Mouse (Mus musculus) lung, embryonic 14.5 days (tissue): ENCODE data around the gene Ccne1. TPM values are rescaled to one million over a fixed set of nuclear protein-coding genes. Genes with fewer than 3 reads are reported as not detected.
A peak's percentile ranks its signal among the peaks of the same experiment; 100 is the strongest.

Source experiments
- ATAC-seq: fragments of 200-750 bp; cut with Nextera tagmentation; 2 replicates; pipeline ENCODE4 v1.8.0; 2017; ENCODE audit warnings: mild to moderate bottlenecking, moderate TSS enrichment, moderate library complexity; ENCODE audit not compliant: insufficient read depth
- DNase-seq: peaks from one replicate; pipeline ENCODE4 v3.0.0-alpha.2; 2015
- H3K27ac ChIP-seq: fragments of 300-500 bp; sonication (generic); 2 replicates; pipeline ENCODE4 v1.5.1; 2014; ENCODE audit warnings: low read depth, mild to moderate bottlenecking, moderate library complexity
- H3K27me3 ChIP-seq: fragments of 300-500 bp; sonication (generic); 2 replicates; pipeline ENCODE4 v1.6.1; 2014; ENCODE audit warnings: low read length, control low read depth; ENCODE audit not compliant: insufficient read depth
- H3K36me3 ChIP-seq: fragments of 300-500 bp; sonication (generic); 2 replicates; pipeline ENCODE4 v1.6.1; 2014; ENCODE audit warnings: control low read depth; ENCODE audit not compliant: insufficient read depth
- H3K4me1 ChIP-seq: fragments of 300-500 bp; sonication (generic); 2 replicates; pipeline ENCODE4 v1.6.1; 2014; ENCODE audit warnings: antibody characterized with exemption, control low read depth; ENCODE audit not compliant: insufficient read depth
- H3K4me2 ChIP-seq: fragments of 300-500 bp; sonication (generic); 2 replicates; pipeline ENCODE4 v1.6.1; 2014; ENCODE audit warnings: mild to moderate bottlenecking
- H3K4me3 ChIP-seq: fragments of 300-500 bp; sonication (generic); 2 replicates; pipeline ENCODE4 v1.5.1; 2014; ENCODE audit warnings: low read depth, low read length
- H3K9ac ChIP-seq: fragments of 300-500 bp; sonication (generic); 2 replicates; pipeline ENCODE4 v1.6.1; 2014
- H3K9me3 ChIP-seq: fragments of 300-500 bp; sonication (generic); 2 replicates; pipeline ENCODE4 v1.6.1; 2016; ENCODE audit warnings: low read depth, low read length, control low read depth
- CTCF ChIP-seq: IDR thresholded peaks from 2 replicates; pipeline ENCODE4 v1.5.1; 2016; ENCODE audit warnings: antibody characterized with exemption, low read depth
- WGBS: fragments of 180-500 bp; shearing (Covaris S2); extraction: QIAGEN DNeasy Blood & Tissue Kit; methylation state at CpG from one replicate; pipeline ENCODE4 v1.1.7; 2014; 5-methylcytosine and 5-hydroxymethylcytosine counted together
- polyA plus RNA-seq: library from polyadenylated mRNA; unstranded; fragments of >200 nt; fragmentation: Nextera tagmentation; extraction: Ambion mirVana; gene quantifications from 2 replicates; pipeline ENCODE4 v1.2.1, GENCODE M21; 2014

The Ccne1 gene
- polyA plus RNA-seq, 1 experiment from 2014 or later: 79.8 TPM

DNA sequence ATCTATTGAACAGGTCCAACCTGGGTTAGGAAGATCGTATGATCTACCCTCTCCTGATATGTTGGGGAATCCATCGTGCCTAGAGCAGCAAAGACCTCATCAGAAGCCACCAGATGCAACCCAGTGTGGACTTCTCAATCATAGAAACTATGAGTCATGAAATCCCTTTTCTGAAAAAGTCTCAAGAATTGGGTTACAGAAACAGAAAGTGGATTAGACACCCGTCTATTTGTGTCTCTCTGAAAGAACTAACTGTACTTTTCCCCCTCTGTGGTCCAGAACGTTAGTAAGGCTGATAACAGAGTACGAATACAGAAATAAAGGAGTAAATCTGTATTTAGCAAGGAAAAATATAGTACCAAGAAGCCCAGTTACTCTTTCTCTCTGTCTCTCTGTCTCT is 36.3 kb downstream of the Ccne1 start:
- 71% methylated on average over 5 of the region's 5 CpGs for WGBS
- no peak for ATAC-seq
- no peak overlapping the region for H3K4me2 ChIP-seq

DNA sequence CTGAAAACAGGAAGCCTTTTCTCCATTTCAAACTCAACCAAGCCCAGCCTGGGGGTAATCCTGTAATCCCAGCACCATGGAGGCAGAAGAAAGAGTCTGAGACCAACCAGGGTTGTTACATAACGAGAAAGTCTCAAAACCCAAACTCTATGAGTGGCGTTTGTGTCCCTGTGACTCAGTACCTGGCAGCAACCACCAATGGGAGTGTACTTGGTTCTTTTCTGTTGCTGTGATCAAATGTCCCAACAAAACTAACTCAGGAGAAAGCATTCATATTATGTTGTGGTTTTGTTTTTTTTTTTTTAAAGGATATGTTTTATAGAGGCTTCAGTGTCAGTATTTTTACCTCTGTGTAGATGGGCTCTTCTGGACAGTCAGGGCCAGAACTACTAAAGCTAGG is 36.7 kb downstream of the Ccne1 start:
- H3K4me1 ChIP-seq: no peaks in the 10 kb centered on the region
- no peak overlapping the region for H3K27ac ChIP-seq
- H3K36me3 ChIP-seq: no peaks in the 10 kb centered on the region
- no peak for TF ChIP-seq CTCF
- WGBS: 52% methylated on average over 2 of the region's 2 CpGs
- H3K27me3 ChIP-seq: no peaks in the 10 kb centered on the region; the same call in 1 of the 2 replicates
- H3K4me2 ChIP-seq: no peak overlapping the region
- H3K4me3 ChIP-seq: no peak overlapping the region
- DNase-seq (no peak), ATAC-seq (no peak)
- H3K9ac ChIP-seq: no peak overlapping the region
- no peaks in the 10 kb centered on the region for H3K9me3 ChIP-seq

More for the DNA sequence above, 36.3 kb downstream of the Ccne1 start:
- Histone ChIP-seq H3K4me3 (no peak overlapping the region), H3K9me3 (no peaks in the 10 kb centered on the region), H3K27ac (no peak overlapping the region), H3K9ac (no peak overlapping the region), H3K4me1 (no peaks in the 10 kb centered on the region), H3K27me3 (no peaks in the 10 kb centered on the region; the same call in 1 of the 2 replicates), H3K36me3 (no peaks in the 10 kb centered on the region)
- no peak for TF ChIP-seq CTCF
- no peak for DNase-seq

DNA sequence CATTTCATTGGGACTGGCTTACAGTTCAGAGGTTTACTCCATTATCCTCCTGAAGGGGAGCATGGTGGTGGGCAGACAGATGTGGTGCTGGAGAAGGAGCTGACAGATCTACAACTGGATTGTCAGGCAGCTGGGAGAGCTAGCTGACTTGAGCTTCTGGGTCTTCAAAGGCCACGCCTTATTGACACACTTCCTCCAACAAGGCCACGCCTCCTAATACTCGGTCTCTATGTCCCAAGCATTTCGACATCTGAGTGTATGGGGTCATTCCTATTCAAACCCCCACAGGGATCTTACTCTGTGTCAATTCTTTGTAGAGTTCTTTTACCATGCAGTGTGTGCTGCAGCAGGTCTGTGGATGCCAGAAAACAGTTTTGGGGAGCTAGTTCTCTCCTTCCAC is 42.9 kb downstream of the Ccne1 start:
- Histone ChIP-seq H3K4me1 (no peaks in the 10 kb centered on the region), H3K9me3 (no peaks in the 10 kb centered on the region), H3K4me2 (no peak overlapping the region), H3K27me3 (no peaks in the 10 kb centered on the region), H3K4me3 (no peak overlapping the region), H3K9ac (no peak overlapping the region), H3K36me3 (no peaks in the 10 kb centered on the region), H3K27ac (no peak overlapping the region)
- 30% methylated on average over 4 of the region's 4 CpGs for WGBS
- TF ChIP-seq CTCF: no peak
- no peak for DNase-seq
- no peak for ATAC-seq

DNA sequence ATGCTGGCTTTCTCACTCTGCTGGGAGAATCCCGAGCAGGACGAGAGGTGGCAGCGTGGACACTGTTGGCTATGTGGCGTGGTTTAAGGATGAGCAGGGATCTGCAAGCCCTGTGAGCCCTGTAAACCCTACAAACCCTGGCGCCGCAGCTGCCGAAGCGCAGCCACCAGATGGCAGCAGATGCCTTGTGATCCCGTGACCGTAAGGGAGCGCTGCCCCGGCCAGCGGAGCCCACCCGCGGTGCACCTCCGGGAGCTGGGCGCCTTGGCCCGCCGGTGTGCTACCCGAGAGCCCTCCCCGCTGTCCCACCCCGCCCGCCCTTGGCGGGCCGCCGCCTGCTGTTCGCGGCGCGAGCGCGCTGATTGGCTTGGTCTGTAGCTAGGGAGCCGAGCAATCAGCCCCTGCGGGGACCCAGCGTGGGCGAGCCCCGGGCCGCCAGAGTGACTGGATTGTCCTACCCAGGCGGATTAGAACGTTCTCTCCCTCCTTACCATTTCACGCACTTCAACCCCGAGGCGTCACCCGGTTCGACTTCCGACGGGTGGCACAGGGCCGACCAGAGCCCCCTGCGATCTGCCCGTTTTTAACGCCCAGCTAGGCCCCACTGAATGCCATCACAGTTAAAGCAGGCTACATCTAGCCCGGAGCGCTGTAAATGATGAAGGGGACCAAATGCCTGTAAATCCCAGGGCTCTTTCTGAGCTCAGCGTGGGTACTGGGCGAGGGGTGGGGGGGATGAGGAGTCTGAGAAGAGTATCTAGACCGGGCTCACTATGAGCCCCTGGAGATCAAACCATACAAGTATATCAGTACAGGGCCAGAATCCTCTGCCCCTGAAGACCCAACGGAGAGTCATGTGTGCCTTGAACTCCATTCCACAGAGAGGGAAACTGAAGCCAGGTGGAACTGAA is 46.0 kb downstream of the Ccne1 start:
- H3K27me3 ChIP-seq: no peaks in the 10 kb centered on the region
- H3K9ac ChIP-seq: peak overlapping the region; percentile 70
- peak overlapping the region; percentile 67; the same call in 1 of the 2 replicates for H3K27ac ChIP-seq
- peak; percentile 93 for TF ChIP-seq CTCF
- H3K36me3 ChIP-seq: no peaks in the 10 kb centered on the region
- peak; percentile 96 for ATAC-seq
- H3K4me1 ChIP-seq: no peaks in the 10 kb centered on the region
- H3K9me3 ChIP-seq: no peaks in the 10 kb centered on the region
- peak; percentile 98 for DNase-seq
- 1% methylated on average over 56 of the region's 57 CpGs for WGBS
- peak overlapping the region; percentile 77 for H3K4me2 ChIP-seq
- peak overlapping the region; percentile 42 for H3K4me3 ChIP-seq

DNA sequence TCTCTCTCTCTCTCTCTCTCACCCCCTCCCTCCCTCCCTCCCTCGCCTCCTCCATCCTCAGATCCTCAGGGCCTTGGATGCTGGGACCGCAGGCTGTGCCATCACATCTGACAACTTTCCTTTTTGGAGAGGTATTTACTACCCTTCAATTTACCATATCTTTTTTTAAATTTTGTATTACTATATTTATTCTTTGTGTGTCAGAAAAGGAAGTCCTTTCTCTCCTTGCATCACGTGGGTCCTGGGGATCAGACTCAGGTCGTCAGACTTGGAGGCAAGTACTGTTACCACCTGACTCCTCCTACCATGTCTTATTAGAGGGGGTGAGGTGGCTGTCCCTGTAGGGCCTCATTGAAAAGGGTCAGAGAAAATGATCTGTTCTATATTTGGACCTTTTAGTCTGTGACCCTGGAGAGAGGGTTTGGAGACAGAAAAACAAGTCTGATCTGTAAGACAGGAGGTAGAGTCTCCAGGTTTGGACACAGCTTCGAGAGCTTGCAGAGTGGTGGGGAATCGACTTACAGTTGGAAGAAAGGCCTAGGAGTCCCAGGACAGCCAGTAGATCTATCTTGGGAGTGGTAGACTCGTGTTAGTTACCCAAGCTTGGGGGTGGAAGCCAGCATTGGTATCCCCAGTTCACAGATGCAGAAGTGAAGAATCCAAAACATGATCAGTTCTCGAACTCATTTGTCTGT is 47.6 kb downstream of the Ccne1 start:
- Histone ChIP-seq H3K27me3 (no peaks in the 10 kb centered on the region), H3K4me1 (no peaks in the 10 kb centered on the region), H3K9ac (no peak overlapping the region), H3K4me3 (no peak overlapping the region), H3K27ac (no peak overlapping the region), H3K36me3 (no peaks in the 10 kb centered on the region), H3K9me3 (no peaks in the 10 kb centered on the region), H3K4me2 (no peak overlapping the region)
- TF ChIP-seq CTCF: no peak
- 56% methylated on average over 8 of the region's 8 CpGs for WGBS
- ATAC-seq: no peak
- no peak for DNase-seq

DNA sequence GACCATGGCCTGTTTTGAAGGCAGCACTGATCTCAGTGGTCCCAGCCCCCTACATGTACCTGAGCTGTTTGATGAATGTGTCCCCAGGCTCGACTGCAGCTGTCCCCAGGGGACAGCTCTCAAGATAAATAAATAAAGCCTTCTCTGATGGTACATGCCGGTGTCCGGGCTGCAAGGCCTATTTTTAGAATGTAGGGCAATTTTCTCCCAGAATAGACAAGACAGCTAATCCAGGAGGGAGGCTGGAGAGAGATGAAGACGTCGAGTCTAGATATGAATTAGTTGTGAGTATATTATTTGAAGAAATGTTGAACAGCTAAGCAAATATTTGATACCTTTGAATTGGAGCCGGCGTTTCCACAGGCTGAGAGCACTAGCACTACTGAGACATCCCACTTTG is 48.2 kb downstream of the Ccne1 start:
- WGBS: 14% methylated on average over 7 of the region's 7 CpGs
- no peak for DNase-seq

DNA sequence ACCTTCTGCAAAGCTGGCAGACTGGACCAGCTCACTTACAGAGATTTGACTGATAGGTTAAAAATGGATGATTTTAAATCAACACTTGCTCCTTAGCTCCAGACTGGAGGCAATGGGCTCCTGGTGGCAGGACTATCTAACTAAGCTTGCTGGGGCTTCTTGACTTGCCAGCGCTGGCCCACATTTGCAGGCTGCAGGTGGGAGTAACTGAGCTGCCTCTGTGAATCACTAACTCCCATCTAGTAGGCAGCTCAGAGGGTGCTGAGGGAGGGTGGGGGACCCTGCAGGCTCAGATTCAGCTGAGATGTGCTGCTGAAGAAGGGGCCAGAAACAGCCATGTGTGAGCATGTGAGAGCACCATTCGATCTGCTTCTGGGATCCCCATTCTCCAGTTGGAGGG is 51.3 kb downstream of the Ccne1 start:
- Histone ChIP-seq H3K9me3 (no peaks in the 10 kb centered on the region), H3K4me1 (no peaks in the 10 kb centered on the region), H3K27me3 (no peaks in the 10 kb centered on the region), H3K4me2 (no peak overlapping the region), H3K4me3 (no peak overlapping the region), H3K36me3 (no peaks in the 10 kb centered on the region), H3K27ac (no peak overlapping the region), H3K9ac (no peak overlapping the region)
- ATAC-seq (no peak), DNase-seq (no peak)
- no peak for TF ChIP-seq CTCF
- 78% methylated on average over 2 of the region's 2 CpGs for WGBS

More for the DNA sequence above, 48.2 kb downstream of the Ccne1 start:
- no peak overlapping the region for H3K27ac ChIP-seq
- H3K4me3 ChIP-seq: no peak overlapping the region
- H3K9me3 ChIP-seq: no peaks in the 10 kb centered on the region
- H3K27me3 ChIP-seq: no peaks in the 10 kb centered on the region
- H3K4me1 ChIP-seq: no peaks in the 10 kb centered on the region
- no peak overlapping the region for H3K9ac ChIP-seq
- ATAC-seq: no peak
- TF ChIP-seq CTCF: no peak
- H3K36me3 ChIP-seq: no peaks in the 10 kb centered on the region
- no peak overlapping the region for H3K4me2 ChIP-seq
